In genomic region chr11:104053242-104053641, GRCm38 (mm10) we compare ENCODE assay signal across 12 mouse cellular contexts.
DNase-seq lines count a peak whose midpoint lies in the region; ATAC-seq and TF ChIP-seq lines count a peak whose summit lies in the region.
"Had no signal": no experiment of that assay in that cellular context is flagged by ENCODE, and none has a peak within 500 bp of the region (broad histone marks: within the 10 kb centered on the region; RNA-seq: fewer than 3 reads in every experiment).

No protein-coding gene starts in this region.

- 14% methylated on average over 7 of the region's 7 CpGs for WGBS in heart, postnatal 0 days

- intact Hi-C loops in heart, postnatal 25 days (cut with DNase I) = no loop called here

- no peak overlapping the region for H3K4me2 ChIP-seq in heart, postnatal 0 days (ENCODE audit: low read depth, low read length)
- H3K4me2 ChIP-seq: liver, embryonic 13.5 days had no signal

- no peak overlapping the region for H3K27ac ChIP-seq in heart, postnatal 0 days (ENCODE audit: low read depth)
- H3K27ac ChIP-seq: liver, embryonic 13.5 days had no signal

- H3K36me3 ChIP-seq in heart, postnatal 0 days (replicated peaks; ENCODE audit: control insufficient read depth, insufficient read depth, low read length) = no peaks in the 10 kb centered on the region
- H3K36me3 ChIP-seq: liver, embryonic 13.5 days had no signal

- H3K4me1 ChIP-seq in heart, postnatal 0 days (ENCODE audit: control insufficient read depth, insufficient read depth) = no peaks in the 10 kb centered on the region
- H3K4me1 ChIP-seq: liver, embryonic 13.5 days had no signal

- H3K4me3 ChIP-seq in heart, postnatal 0 days (ENCODE audit: low read depth, low read length) = no peak overlapping the region
- H3K4me3 ChIP-seq: erythroblast, embryonic 14.5 days; liver, embryonic 13.5 days had no signal

- no peaks in the 10 kb centered on the region for H3K27me3 ChIP-seq in heart, postnatal 0 days (ENCODE audit: control insufficient read depth, insufficient read depth, low read length)
- H3K27me3 ChIP-seq: liver, embryonic 13.5 days had no signal

- H3K9me3 ChIP-seq in heart, postnatal 0 days (replicated peaks; ENCODE audit: control insufficient read depth, low read length) = no peaks in the 10 kb centered on the region
- H3K9me3 ChIP-seq: liver, embryonic 13.5 days had no signal

- H3K9ac ChIP-seq in heart, postnatal 0 days (replicated peaks; ENCODE audit: low read depth, low read length) = no peak overlapping the region
- H3K9ac ChIP-seq: liver, embryonic 13.5 days had no signal

- no peak for TF ChIP-seq EP300 in heart, postnatal 0 days (IDR thresholded peaks at IDR 0.05; ENCODE audit: low read depth)

- no peak for ATAC-seq in heart, postnatal 0 days (ENCODE audit: insufficient read depth, low read depth)
- ATAC-seq: inflammation-experienced regulatory T-cells, adult 6 months had no signal

- no peak for TF ChIP-seq CTCF in heart, postnatal 0 days (IDR thresholded peaks at IDR 0.05; ENCODE audit: low read depth)

- peak; percentile 11 for DNase-seq in heart, postnatal 0 days (ENCODE audit: low spot score)
- DNase-seq in heart, adult 9 months (ENCODE audit: low spot score in 2 of 2) = no peak
- peak; percentile 12 for DNase-seq in ovary, postnatal 36 days (ENCODE audit: low spot score)
- DNase-seq in ovary, adult 18-20 months (ENCODE audit: low spot score) = no peak
- DNase-seq in embryo, embryonic 10.5 days (ENCODE audit: low spot score) = peak; percentile 84
- DNase-seq in retina, embryonic 14.5 days (ENCODE audit: low spot score) = peak; percentile 78
- DNase-seq in heart, postnatal 25 days (ENCODE audit: low spot score) = no peak
- no peak for DNase-seq in thymus, postnatal 36 days
- DNase-seq: liver, embryonic 13.5 days; thymus, adult 18-20 months had no signal

Comparison
In these comparisons a context has a peak if more than half of its experiments do, and no peak if none do; other contexts are left out.
1. DNase-seq: peak in heart, postnatal 0 days (single experiment), ovary, postnatal 36 days (single experiment), embryo, embryonic 10.5 days (single experiment) and retina, embryonic 14.5 days (single experiment); none in heart, adult 9 months (0 of 2), ovary, adult 18-20 months (single experiment), heart, postnatal 25 days (single experiment) and thymus, postnatal 36 days (0 of 2).